Mouse (Mus musculus): ENCODE data around the gene Pofut2. TPM values are rescaled to one million over a fixed set of nuclear protein-coding genes. Genes with fewer than 3 reads are reported as not detected.

The Pofut2 gene
- 44.9 and 45.2 TPM in 2 replicates for polyA plus RNA-seq (2012; rRNA removed)

GRCm38 (mm10) chr10:77258704-77259621, at the start of gene Pofut2:
TSS of gene Pofut2 (plus strand) at chr10:77259218.
- WGBS, result under 1% methylated on average over 81 of the region's 81 CpGs
- DNase-seq, result peak; percentile 94 to 96
- no peak for TF ChIP-seq CTCF (IDR thresholded peaks at IDR 0.05; ENCODE audit: borderline replicate concordance, insufficient read depth, low read depth, low read length)
- TF ChIP-seq POLR2A (IDR thresholded peaks at IDR 0.05; ENCODE audit: borderline replicate concordance, insufficient read depth, low read length), result peak; percentile 95
- H3K27me3 ChIP-seq (ENCODE audit: control insufficient read depth, insufficient read depth, low read length), result no peaks in the 10 kb centered on the region
- H3K4me1 ChIP-seq (ENCODE audit: control insufficient read depth, insufficient read depth, low read length), result no peaks in the 10 kb centered on the region
- H3K27ac ChIP-seq (ENCODE audit: insufficient read depth, low read length), result peak within 1 kb of the TSS; percentile 42
- peak within 1 kb of the TSS; percentile 71 for H3K4me3 ChIP-seq (replicated peaks; ENCODE audit: insufficient read depth, low read depth, low read length)

- Histone ChIP-seq H3K27me3 (ENCODE audit: control insufficient read depth, insufficient read depth, low read length) (no peaks in the 10 kb centered on the region), H3K27ac (ENCODE audit: insufficient read depth, low read length) (no peak overlapping the region), H3K4me1 (ENCODE audit: control insufficient read depth, insufficient read depth, low read length) (no peaks in the 10 kb centered on the region), H3K4me3 (replicated peaks; ENCODE audit: insufficient read depth, low read depth, low read length) (no peak overlapping the region)
- no peak for DNase-seq
- whole genome bisulfite sequencing, result 76% methylated on average over 5 of the region's 5 CpGs
- TF ChIP-seq CTCF (IDR thresholded peaks at IDR 0.05; ENCODE audit: borderline replicate concordance, insufficient read depth, low read depth, low read length), result no peak
- no peak for TF ChIP-seq POLR2A (IDR thresholded peaks at IDR 0.05; ENCODE audit: borderline replicate concordance, insufficient read depth, low read length)
Observed at GRCm38 (mm10) chr10:77209261-77209660, 49.8 kb upstream of the Pofut2 start.

GRCm38 (mm10) chr10:77210666-77211065, 48.4 kb upstream of the Pofut2 start:
- no peaks in the 10 kb centered on the region for H3K27me3 ChIP-seq (ENCODE audit: control insufficient read depth, insufficient read depth, low read length)
- no peak for DNase-seq
- no peak for TF ChIP-seq POLR2A (IDR thresholded peaks at IDR 0.05; ENCODE audit: borderline replicate concordance, insufficient read depth, low read length)
- H3K4me3 ChIP-seq (replicated peaks; ENCODE audit: insufficient read depth, low read depth, low read length), result no peak overlapping the region
- WGBS, result 97% methylated on average over 3 of the region's 3 CpGs
- peaks cover 4% of the 10 kb centered on the region; the same call in 1 of the 2 replicates for H3K4me1 ChIP-seq (ENCODE audit: control insufficient read depth, insufficient read depth, low read length)
- H3K27ac ChIP-seq (ENCODE audit: insufficient read depth, low read length), result no peak overlapping the region

- no peak overlapping the region for H3K4me3 ChIP-seq (replicated peaks; ENCODE audit: insufficient read depth, low read depth, low read length)
- WGBS, result 38% methylated on average over 11 of the region's 11 CpGs
- no peak overlapping the region for H3K27ac ChIP-seq (ENCODE audit: insufficient read depth, low read length)
- no peaks in the 10 kb centered on the region for H3K27me3 ChIP-seq (ENCODE audit: control insufficient read depth, insufficient read depth, low read length)
- DNase-seq, result peak; percentile 10 to 15
- peaks cover 4% of the 10 kb centered on the region; the same call in 1 of the 2 replicates for H3K4me1 ChIP-seq (ENCODE audit: control insufficient read depth, insufficient read depth, low read length)
- no peak for TF ChIP-seq POLR2A (IDR thresholded peaks at IDR 0.05; ENCODE audit: borderline replicate concordance, insufficient read depth, low read length)
- no peak for TF ChIP-seq CTCF (IDR thresholded peaks at IDR 0.05; ENCODE audit: borderline replicate concordance, insufficient read depth, low read depth, low read length)
Observed at GRCm38 (mm10) chr10:77211116-77211570, 47.9 kb upstream of the Pofut2 start.

GRCm38 (mm10) chr10:77212354-77213120, 46.5 kb upstream of the Pofut2 start:
- H3K27me3 ChIP-seq (ENCODE audit: control insufficient read depth, insufficient read depth, low read length), result no peaks in the 10 kb centered on the region
- no peak overlapping the region for H3K27ac ChIP-seq (ENCODE audit: insufficient read depth, low read length)
- 86% methylated on average over 6 of the region's 6 CpGs for WGBS
- H3K4me1 ChIP-seq (ENCODE audit: control insufficient read depth, insufficient read depth, low read length), result peaks cover 4% of the 10 kb centered on the region; the same call in 1 of the 2 replicates
- TF ChIP-seq CTCF (IDR thresholded peaks at IDR 0.05; ENCODE audit: borderline replicate concordance, insufficient read depth, low read depth, low read length) (no peak), POLR2A (IDR thresholded peaks at IDR 0.05; ENCODE audit: borderline replicate concordance, insufficient read depth, low read length) (no peak)
- DNase-seq, result no peak
- H3K4me3 ChIP-seq (replicated peaks; ENCODE audit: insufficient read depth, low read depth, low read length), result no peak overlapping the region

- WGBS, result 98% methylated on average over 5 of the region's 5 CpGs
- DNase-seq, result no peak
Observed at GRCm38 (mm10) chr10:77213483-77213882, 45.5 kb upstream of the Pofut2 start.

GRCm38 (mm10) chr10:77214586-77214985, 44.4 kb upstream of the Pofut2 start:
- Histone ChIP-seq H3K27ac (ENCODE audit: insufficient read depth, low read length) (no peak overlapping the region), H3K27me3 (ENCODE audit: control insufficient read depth, insufficient read depth, low read length) (no peaks in the 10 kb centered on the region), H3K4me3 (replicated peaks; ENCODE audit: insufficient read depth, low read depth, low read length) (no peak overlapping the region), H3K4me1 (ENCODE audit: control insufficient read depth, insufficient read depth, low read length) (peaks cover 4% of the 10 kb centered on the region; the same call in 1 of the 2 replicates)
- 80% methylated on average over 8 of the region's 8 CpGs for whole genome bisulfite sequencing
- TF ChIP-seq CTCF (IDR thresholded peaks at IDR 0.05; ENCODE audit: borderline replicate concordance, insufficient read depth, low read depth, low read length) (no peak), POLR2A (IDR thresholded peaks at IDR 0.05; ENCODE audit: borderline replicate concordance, insufficient read depth, low read length) (no peak)
- no peak for DNase-seq

More at GRCm38 (mm10) chr10:77213483-77213882, 45.5 kb upstream of the Pofut2 start:
- Histone ChIP-seq H3K4me1 (ENCODE audit: control insufficient read depth, insufficient read depth, low read length) (peaks cover 4% of the 10 kb centered on the region; the same call in 1 of the 2 replicates), H3K27ac (ENCODE audit: insufficient read depth, low read length) (no peak overlapping the region), H3K27me3 (ENCODE audit: control insufficient read depth, insufficient read depth, low read length) (no peaks in the 10 kb centered on the region), H3K4me3 (replicated peaks; ENCODE audit: insufficient read depth, low read depth, low read length) (no peak overlapping the region)
- TF ChIP-seq CTCF (IDR thresholded peaks at IDR 0.05; ENCODE audit: borderline replicate concordance, insufficient read depth, low read depth, low read length) (no peak), POLR2A (IDR thresholded peaks at IDR 0.05; ENCODE audit: borderline replicate concordance, insufficient read depth, low read length) (no peak)

Measured in cerebellum, adult 2 months (tissue).